Mouse (Mus musculus): ENCODE data around the gene Gemin4. TPM values are rescaled to one million over a fixed set of nuclear protein-coding genes. Genes with fewer than 3 reads are reported as not detected.
"Not testable (repeated sequence)": the region's sequence is repeated elsewhere in the genome, so short reads cannot be mapped to it uniquely, and the experiment has no call there.

Gemin4 gene
- total RNA-seq, 2 experiments from 2014 or later = 7.2 to 11.7 TPM

DNA sequence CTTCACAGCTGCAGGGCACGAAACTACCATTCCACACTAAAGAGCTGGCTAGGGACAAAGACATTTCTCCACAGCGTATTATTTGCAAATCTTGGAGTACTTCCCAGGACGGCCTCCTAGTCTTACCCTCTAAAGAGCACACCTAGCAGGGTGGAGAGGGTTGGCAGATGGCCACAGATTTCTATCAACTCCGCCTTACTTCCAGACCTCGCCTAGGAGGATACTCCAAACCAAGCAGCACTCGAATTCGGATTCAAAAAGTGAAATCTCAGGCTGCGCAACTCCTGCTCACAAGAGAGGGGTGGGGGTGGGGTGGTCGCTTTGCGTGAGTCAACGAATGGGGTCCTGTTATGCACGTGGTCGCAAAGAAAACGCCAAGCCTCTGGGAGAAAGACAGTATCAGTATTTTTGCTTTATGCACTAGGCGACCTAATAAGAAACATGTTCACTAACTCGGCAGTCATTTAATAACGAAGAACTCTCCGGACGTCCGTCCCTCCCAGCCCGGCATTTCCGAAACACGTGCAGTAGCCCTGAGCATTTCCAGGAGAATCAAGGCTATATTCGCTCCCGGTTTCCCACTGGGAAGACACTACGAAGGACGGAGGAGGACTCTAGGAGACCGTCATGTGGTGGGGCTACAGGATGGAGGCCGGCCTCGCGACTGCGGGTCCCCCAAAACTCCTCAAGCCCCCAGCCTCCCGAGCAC is 629 bp downstream of the Gemin4 start:
- DNase-seq (ENCODE audit: extremely low spot score in 1 of 2, low spot score in 1 of 2) = peak in 1 of 2 experiments; percentile 27

DNA sequence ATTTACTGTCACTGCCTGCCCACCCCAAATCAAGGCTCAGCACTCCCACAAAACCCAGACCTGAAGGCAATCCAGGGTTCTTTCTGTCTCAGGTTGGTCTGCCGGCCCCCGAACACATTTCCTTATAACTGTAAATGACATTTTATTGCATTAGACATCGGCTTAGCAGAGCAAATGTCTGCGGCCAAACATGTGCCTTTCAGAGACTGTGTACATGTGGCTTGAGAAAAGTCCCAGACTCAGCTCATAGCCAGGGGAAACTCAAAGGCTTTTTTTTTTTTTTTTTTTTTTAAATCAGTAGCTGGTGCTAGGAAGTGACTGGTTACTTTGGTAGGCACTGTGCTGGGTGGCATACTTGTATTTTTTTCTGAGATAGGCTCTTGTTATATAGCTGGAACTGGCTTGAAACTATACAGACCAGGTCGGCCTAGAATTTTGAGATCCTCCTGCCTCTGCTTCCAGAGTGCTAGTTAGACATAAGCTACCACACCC is 1.4 kb downstream of the Gemin4 start:
- DNase-seq (ENCODE audit: extremely low spot score in 1 of 2, low spot score in 1 of 2) = no peak

DNA sequence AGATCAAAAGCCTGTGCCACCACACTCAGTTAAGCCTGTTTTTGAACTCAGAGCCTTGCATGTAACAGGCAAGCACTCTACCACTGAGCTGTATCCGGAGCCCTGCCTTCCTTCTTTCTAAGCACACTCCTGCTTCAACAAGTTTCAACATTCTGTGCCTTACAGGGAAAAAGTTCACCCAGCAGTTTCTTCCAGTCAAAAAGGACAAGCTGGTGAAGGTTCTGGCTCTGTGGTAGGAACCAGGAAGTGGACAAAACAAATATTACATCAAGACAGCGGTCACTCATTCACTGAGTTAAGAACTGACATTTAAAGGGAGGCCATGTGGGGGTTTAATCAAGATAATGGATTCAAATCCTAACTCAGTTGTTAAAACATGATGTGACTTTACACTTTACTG is 2.5 kb downstream of the Gemin4 start:
- no peak for DNase-seq (ENCODE audit: extremely low spot score in 1 of 2, low spot score in 1 of 2)

DNA sequence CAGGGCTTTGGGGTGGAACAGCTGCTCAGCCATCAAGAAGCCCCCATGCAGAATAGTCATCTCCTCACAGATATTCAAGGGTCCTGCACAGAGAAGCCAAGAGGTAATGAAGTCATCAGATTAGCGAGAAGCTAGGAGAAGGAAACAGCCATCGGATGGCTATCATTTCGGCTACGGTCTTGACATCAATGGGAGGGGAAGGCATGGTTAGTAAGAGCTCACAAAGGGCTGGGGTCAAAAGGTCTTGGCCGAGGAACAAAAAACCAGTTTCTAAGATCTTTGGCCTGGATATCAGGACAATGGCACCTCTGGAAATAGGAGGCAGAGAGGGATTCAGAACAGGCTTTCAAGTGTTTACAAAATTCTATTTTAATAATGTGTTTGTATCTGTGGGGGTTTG is 3.6 kb downstream of the Gemin4 start:
- no peak for DNase-seq (ENCODE audit: extremely low spot score in 1 of 2, low spot score in 1 of 2)

DNA sequence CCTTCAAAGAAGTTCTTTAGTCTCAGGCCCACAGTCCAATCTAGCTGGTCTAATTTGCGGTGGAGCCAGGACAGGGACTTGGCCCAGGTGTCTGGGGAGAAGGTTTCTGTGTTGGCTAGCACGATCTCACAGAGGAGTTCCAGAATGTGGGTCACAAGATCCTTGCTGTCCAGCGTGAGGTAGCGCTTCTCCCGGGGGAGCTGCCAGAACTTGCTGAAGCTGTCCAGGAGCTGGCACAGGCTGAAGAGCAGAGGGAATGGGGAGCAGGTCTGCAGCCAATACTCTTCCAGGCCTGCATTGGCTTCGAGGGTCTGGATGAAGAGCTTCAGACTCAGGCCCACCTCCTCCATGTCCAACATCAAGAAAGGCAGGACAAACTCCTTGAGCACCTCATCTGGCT is 5.9 kb downstream of the Gemin4 start:
- DNase-seq (ENCODE audit: extremely low spot score in 1 of 2, low spot score in 1 of 2) = not testable (repeated sequence)

DNA sequence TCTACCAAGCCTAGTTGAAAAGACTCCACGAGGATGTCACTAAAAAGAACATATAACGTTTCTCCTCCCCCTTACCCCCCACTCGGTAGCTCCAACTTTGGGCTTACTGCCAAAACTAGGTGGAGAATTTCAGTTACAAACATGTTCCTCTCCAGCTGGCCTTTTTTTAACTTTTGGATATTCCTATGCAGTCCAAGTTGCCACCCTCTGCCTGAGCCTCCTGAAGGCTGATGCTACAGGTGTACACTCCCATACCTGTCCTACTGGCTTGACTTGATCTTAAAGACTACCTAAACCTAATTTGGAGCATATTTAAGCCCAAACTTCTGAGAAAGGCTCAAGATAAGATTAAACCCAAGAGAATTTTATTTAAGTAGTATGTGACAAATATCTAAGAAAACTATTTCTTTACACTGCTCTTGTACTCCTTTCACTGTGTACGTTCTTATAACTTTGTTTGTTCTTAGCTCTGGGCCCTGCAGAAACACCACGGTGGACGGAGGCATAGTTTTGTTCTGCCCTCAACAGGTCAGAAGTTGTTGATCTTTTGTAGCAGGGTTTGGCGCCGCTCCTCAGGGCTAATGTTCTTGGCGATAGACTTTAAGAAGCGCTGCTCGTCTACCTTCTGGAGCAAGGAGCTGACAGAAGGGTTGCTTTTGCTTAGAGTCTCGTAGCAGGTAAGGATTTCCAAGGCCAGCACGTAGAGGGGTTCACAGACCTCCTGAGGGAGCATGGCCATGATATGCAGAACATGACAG is 7.1 kb downstream of the Gemin4 start:
- no peak for DNase-seq (ENCODE audit: extremely low spot score in 1 of 2, low spot score in 1 of 2)

DNA sequence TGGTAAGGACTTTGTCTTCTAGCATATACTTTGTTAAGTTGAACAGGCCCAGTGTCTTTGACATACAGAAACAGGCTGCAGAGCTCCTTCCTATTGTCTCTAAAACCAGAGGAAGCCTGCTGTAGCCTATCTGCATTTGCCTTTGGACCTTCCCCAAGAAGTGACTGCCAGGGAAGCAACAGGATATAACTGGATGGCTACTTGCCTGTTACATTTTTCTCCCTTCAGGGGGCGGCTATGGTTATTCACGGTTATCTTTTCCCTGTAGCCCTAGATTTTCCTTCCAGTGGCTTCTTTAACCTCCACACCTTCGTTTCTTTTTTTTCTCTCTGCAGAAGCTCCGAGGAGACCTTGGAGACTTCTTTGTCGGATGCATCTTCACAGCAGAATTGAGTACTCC is 10.7 kb downstream of the Gemin4 start:
- DNase-seq (ENCODE audit: extremely low spot score in 1 of 2, low spot score in 1 of 2) = no peak

DNA sequence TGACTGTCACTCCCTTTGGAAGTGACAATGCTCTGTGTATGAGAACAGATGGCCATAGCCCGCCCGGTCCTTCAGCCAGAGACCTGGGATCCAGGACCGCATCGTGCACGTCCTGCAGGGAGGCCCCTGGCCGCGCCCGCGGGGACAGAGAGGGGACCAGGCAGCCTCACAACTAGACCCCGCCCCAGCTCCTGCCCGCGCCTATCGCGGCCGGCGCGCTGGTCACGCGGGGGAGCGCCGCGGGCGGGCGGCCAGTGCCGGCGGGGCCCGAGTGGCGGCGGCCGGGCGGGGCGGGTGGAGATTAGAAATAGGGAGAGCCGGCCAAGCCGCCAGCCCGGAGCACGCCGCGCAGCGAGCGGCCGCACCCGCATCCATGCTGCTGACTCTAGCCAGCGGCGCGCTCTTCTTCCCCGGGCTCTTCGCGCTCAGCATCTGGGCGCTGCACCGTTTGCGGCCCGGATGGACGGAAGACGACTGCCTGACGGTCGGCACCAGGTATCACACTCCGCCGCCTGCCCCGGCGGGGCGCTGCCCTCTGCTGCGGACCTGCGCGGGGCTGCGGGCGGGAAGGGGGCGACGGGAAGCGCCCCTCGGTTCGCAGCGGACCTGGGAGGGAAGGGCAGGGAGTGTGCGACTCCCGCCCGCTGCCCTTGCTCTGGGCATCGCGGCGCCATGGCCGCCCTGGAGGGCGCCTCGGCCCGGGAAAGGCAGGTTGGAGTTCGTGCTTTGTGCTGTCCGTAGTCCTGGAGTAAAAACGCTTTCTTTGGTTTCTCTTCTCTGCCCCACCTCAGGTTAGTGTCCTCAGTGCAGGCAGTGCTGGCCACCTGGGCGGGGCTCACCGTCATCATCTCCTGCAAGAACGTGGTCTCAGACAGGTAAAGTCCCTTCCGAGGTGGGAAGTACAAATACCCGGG is 15.4 kb downstream of the Gemin4 start:
- peak; percentile 69 to 75 for DNase-seq (ENCODE audit: extremely low spot score in 1 of 2, low spot score in 1 of 2)

DNA sequence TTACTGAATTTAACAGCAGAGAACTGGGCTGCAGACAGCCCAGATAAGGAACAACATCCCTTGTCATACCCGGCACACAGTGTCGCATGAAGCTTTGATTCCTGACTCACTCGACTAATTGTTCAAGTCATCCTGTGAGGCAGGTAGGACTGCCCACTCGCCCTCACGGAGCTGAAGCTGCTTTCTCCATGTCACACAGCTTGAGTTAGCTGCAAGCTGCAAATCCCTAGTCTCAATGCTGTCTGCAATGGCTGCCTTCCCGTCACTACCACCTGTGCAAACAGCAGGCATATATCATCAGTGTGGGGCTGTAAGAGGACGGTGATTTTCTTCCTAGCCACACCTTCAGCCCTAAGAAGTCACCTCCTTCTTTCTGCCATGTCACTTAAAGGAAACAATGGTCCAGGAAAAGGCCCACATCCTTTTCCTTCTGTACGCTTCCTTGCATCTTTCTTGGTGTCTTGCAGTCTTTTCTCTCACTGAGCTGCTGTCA is 20.4 kb downstream of the Gemin4 start:
- DNase-seq (ENCODE audit: extremely low spot score in 1 of 2, low spot score in 1 of 2) = no peak

DNA sequence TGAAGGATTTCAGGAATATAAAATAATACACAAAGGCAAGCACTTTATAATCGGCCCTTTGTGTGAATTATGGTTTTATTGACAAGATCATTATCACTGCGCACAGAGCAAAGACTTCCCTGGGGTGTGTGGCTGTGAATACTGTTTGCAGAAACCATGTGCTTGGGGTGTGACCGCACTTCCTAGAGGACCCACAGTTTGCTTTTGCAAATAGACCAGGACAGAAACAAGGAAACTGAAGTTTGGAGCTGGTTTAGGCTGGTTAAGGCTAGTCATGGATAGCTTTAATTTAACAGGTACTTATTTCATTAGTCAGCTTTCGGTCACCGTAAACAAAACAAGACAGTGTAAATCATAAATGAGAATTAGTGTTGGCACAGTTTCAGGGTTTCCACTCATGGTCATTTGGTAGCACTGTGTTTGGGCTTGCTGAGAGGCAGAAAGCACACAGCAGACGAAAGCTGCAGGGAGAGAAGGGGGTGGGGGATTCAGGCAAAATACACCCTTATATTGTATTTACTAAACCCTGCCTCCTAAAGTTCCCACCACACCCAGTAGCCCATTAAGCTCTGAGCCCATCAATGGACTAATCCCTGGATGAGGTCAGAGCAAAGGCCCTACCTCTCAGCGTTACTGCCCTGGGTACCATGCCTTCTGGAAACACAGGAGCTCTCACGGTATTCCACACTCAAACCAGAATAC is 21.0 kb downstream of the Gemin4 start:
- DNase-seq (ENCODE audit: extremely low spot score in 1 of 2, low spot score in 1 of 2) = no peak

DNA sequence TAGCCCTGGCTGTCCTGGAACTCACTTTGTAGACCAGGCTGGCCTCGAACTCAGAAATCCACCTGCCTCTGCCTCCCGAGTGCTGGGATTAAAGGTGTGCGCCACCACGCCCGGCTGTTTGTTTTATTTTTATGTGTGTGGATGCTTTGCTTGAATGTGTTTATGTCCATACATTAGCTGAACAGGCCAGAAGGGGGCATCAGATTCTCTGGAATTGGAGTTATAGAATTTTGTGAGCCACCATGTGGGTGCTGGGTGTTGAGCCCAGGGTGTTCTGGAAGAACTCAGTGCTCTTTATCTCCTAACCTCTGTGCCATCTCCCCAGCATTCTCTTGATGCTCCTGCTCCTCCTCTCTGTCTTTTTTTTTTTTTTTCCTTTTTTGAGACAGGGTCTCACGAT is 30.6 kb downstream of the Gemin4 start:
- DNase-seq (ENCODE audit: extremely low spot score in 1 of 2, low spot score in 1 of 2) = no peak

DNA sequence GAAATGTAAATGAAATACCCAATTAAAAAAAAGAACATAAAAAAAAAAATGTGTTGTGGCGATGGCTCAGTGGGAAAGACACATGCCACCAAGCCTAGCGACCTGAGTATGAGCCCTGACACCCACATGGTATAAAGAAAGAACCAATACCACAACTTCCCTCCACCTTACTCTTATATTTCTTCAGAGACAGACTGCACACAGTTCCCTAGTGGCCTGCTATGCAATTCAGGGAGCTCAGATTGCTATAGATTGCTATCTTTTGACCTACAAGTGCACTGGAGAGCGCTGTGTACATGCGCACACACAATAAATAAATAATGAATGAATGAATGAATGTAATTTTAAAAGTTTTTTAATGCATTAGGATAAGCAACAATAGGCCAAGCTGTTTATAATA is 33.7 kb downstream of the Gemin4 start:
- DNase-seq (ENCODE audit: extremely low spot score in 1 of 2, low spot score in 1 of 2) = no peak

DNA sequence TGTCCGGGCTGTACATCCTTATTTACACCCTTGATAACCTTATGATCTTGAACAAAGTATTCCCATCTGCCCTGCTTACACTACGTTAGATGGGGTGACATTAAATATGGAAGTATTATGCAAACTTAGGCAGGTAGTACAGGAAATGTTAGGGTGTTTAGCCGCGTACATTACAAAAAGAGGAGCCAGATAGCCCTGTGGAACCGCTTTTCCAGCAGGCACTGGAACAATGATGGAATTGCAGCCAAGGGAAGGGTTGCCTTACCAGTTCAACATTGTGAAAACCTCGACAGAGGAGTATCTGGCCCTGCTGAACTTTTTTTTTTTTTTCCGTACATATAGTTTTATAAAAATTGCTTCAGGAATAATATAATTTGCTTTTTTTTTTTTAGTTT is 37.3 kb downstream of the Gemin4 start:
- DNase-seq (ENCODE audit: extremely low spot score in 1 of 2, low spot score in 1 of 2) = no peak

DNA sequence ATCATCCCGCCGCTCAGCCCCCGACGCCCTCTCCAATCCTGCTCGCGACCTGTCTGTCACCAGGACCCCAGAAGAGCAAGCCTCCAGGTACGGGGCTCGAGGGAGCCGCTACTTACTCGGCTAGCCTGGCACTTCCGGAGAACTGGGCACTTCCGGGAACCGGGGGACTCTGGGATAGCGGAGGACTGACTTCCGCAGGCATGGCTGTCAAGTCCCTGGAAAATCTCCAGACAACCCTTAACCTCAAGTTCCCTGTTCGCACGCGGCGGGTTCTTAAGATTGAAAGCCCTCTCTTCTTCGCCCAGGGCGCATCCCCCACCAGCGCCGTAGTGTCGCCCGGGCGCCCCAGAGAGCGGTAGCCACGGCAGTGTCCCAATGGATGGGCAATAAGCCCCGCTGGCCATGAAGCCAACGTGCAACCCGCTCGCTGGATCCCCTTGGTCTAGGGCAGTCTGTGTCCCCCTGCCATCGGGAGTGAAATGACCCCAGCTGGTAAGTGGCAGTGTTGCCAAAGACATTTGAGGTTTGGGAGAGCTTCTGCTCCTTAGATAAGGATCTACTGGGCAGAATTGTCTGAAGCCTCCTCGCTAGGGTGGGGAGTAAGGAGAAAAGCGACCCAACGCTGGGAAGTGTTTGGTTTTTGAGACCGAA is 37.8 kb downstream of the Gemin4 start, which contains the start of the genes Vps53 and Fam57a:
Gene Vps53, minus strand, starts transcription at position 153 of the 651 bp plus-strand sequence.
Gene Fam57a, plus strand, starts transcription at position 177 of the 651 bp plus-strand sequence.
- peak; percentile 80 to 81 for DNase-seq (ENCODE audit: extremely low spot score in 1 of 2, low spot score in 1 of 2)

DNA sequence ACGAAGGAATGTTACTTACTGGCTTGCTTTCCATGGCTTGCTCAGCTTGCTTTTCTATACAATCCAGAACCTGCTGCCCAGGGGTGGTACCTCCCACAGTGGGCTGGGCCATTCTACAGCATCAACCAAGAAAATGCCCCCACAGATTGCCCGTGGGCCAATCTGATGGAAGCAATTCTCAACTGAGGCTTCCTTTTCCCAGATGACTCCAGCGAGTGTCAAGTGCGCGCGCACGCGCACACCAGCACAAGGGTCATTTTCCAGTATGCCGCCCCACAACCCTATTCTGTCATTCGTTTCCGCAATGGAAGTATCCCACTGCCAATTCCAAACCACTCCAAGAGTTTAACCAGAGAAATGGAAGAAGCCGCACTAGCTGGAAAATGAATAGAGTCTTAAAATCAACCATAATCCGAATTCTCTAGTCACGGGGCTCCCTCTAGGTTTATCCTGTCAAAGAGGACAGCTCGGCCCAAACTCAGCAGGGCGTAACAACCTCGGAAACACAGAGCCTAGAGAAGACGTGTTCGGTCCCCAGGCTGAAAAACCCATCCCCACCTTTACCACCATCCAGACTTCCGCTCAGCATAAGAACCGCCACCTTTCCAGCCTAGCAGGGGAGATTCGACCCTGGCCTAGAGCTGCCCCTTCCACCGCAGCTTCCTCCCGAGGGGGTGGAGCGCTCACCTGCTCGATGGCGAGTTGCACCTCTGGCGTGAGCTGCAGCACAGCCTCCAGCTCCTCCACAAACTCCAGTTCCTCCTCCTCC is 38.6 kb downstream of the Gemin4 start:
- peak in 1 of 2 experiments; percentile 41 for DNase-seq (ENCODE audit: extremely low spot score in 1 of 2, low spot score in 1 of 2)

DNA sequence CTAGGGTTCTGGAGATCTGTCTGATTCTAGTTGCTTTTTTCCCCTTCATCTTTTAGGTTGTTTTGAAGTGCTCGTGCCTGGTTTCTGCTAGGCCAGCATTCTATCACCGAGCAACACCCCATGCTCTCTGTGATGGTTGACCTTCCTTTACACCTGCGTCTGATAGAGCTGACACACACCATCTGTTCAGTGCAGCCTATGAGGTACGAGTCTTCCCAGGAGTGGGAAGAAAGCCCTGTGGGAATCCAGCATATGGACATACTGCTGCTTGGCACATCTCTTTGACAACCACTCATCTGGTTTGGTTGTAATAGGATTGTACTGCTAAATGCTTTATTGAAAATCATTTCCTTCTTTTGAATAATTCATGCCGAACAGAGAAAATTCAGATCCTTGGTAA is 47.3 kb downstream of the Gemin4 start:
- DNase-seq (ENCODE audit: extremely low spot score in 1 of 2, low spot score in 1 of 2) = no peak

DNA sequence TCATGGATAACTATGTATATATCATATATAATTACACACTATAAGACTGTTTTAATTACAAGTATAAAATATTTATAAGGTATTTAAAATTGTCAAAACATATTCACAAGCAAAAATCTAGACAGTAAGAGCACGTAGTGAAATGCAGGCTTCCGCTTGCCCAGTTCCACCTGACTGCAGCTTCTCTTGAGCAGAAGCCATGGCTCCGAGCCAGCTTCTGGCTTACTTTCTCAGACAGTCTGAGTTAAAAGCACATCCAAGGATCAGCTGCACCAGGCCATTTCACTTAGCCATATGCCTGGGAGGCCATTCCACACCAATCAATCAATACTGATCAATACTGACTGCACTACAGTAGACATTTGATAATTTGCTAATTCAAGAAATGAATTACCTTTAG is 48.5 kb downstream of the Gemin4 start:
- no peak for DNase-seq (ENCODE audit: extremely low spot score in 1 of 2, low spot score in 1 of 2)

DNA sequence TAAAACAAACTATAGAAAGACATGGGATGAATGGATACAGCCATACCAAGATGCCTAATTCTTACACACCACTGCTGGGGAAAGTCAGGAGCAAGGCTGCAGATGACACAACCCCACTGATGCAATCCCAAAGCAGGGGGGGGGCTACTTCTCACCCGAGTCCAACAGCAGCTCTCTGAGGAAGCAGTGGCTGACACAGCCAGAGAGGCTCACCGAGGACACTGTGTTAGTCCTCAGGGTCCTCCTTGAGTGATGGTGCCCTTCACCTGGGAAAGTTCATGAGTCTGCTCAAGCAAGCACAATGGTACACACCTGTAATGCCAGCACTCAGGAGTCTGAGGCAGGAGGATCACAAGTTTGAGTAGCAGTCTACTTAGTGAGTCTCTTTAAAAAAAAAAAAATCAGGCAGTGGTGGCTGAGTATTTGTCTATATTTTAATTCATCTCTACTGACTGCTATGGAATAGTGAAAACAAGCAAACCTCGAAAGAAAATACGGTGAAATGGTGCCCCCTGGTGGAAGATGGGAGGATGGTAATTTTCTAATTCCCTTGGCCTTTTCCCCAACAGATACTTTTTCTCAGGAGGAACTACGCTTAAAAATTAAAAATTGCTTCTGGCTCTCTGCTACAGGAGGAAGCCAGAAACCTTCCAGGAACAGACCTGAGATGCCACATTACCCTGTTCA is 50.2 kb downstream of the Gemin4 start:
- DNase-seq (ENCODE audit: extremely low spot score in 1 of 2, low spot score in 1 of 2) = peak; percentile 67 to 84
